Mouse (Mus musculus) adipose tissue, adult 10 weeks (tissue): Measurements from ENCODE around the gene Cyth1. TPM values are rescaled to one million over a fixed set of nuclear protein-coding genes. Genes with fewer than 3 reads are reported as not detected.

Experiments
- polyA plus RNA-seq: library from polyadenylated mRNA; stranded (reverse); fragments of 350-450 nt; fragmentation: Illumina TruSeq; extraction: RNeasy Lipid Tissue Mini Kit (QIAGEN cat#74804); gene quantifications from one replicate; pipeline ENCODE4 v1.2.3, GENCODE M21; 2014; ENCODE audit warnings: low read depth, low replicate concordance

Cyth1 gene
- 23.4 TPM for polyA plus RNA-seq

GRCm38 (mm10) chr11:118248150-118249011 lies at the start of gene Cyth1:
Cyth1 (minus strand) TSS chr11:118248592.

GRCm38 (mm10) chr11:118289999-118290889 lies 41.9 kb upstream of the Cyth1 start, which contains the start of gene Usp36:
Usp36 (minus strand) TSS chr11:118290244.

GRCm38 (mm10) chr11:118130534-118130933 lies 117.9 kb downstream of the Cyth1 start, which contains the start of gene Dnah17:
Dnah17 (minus strand) TSS chr11:118130634.

Other genes with a start within 250 kb of the Cyth1 start
- 1.2 TPM for gene Dnah17, start 118.0 kb downstream of the Cyth1 start, polyA plus RNA-seq
- 12.7 TPM for gene Usp36, start 41.7 kb upstream of the Cyth1 start, polyA plus RNA-seq
- 8.2 TPM for gene Cep295nl, start 93.9 kb upstream of the Cyth1 start, polyA plus RNA-seq
- gene Timp2, start 107.1 kb upstream of the Cyth1 start, polyA plus RNA-seq: 224 TPM
- gene Lgals3bp, start 153.5 kb upstream of the Cyth1 start, polyA plus RNA-seq: 139 TPM
- gene Cant1, start 170.5 kb upstream of the Cyth1 start, polyA plus RNA-seq: 50.9 TPM
- gene C1qtnf1, start 179.6 kb upstream of the Cyth1 start, polyA plus RNA-seq: 34.0 TPM
- gene Engase, start 228.2 kb upstream of the Cyth1 start, polyA plus RNA-seq: 9.8 TPM